Mouse (Mus musculus): ENCODE data around the gene Fut4. TPM values are rescaled to one million over a fixed set of nuclear protein-coding genes. Genes with fewer than 3 reads are reported as not detected.
"Not testable (repeated sequence)": the region's sequence is repeated elsewhere in the genome, so short reads cannot be mapped to it uniquely, and the experiment has no call there.

Gene Fut4
- polyA plus RNA-seq, 1 experiment from 2014 or later, result 0.72 TPM

GRCm38 (mm10) chr9:14721610-14722009 is 30.6 kb downstream of the Fut4 start:
- Histone ChIP-seq H3K36me3 (no peaks in the 10 kb centered on the region), H3K27ac (no peak overlapping the region), H3K9me3 (replicated peaks) (no peaks in the 10 kb centered on the region), H3K4me2 (no peak overlapping the region), H3K4me3 (no peak overlapping the region), H3K27me3 (replicated peaks) (peaks cover 2% of the 10 kb centered on the region; the same call in 1 of the 2 replicates), H3K4me1 (no peaks in the 10 kb centered on the region), H3K9ac (no peak overlapping the region)
- 62% methylated on average over 5 of the region's 5 CpGs for whole genome bisulfite sequencing (ENCODE audit: insufficient replicate concordance)
- no peak for ATAC-seq

- ATAC-seq, result no peak
- Histone ChIP-seq H3K27ac (no peak overlapping the region), H3K4me1 (no peaks in the 10 kb centered on the region), H3K4me2 (no peak overlapping the region), H3K4me3 (no peak overlapping the region), H3K9me3 (replicated peaks) (no peaks in the 10 kb centered on the region), H3K9ac (no peak overlapping the region), H3K36me3 (no peaks in the 10 kb centered on the region), H3K27me3 (replicated peaks) (peaks cover 2% of the 10 kb centered on the region; the same call in 1 of the 2 replicates)
- 69% methylated on average over 2 of the region's 2 CpGs for WGBS (ENCODE audit: insufficient replicate concordance)
Measured at GRCm38 (mm10) chr9:14720384-14720783, 31.8 kb downstream of the Fut4 start.

DNA sequence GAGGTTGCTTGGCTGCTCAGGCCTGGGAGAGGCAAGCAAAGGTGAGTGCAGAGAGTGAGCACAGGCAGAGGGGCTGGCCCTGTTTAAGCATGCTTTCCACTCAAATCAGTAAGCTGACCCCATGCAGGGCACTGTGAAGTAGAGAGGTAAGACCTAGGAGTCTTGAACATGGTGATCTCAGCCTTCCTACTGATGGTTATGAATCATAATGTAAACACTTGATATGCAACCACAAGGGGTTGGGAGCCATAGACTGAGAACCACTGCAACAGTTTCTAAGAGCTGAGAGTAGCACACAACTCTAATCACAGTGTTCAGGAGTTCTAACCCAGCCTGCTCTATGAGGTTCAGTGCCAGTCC is 33.9 kb downstream of the Fut4 start:
- H3K4me3 ChIP-seq, result no peak overlapping the region
- H3K9me3 ChIP-seq (replicated peaks), result no peaks in the 10 kb centered on the region
- H3K27me3 ChIP-seq (replicated peaks), result peaks cover 2% of the 10 kb centered on the region; the same call in 1 of the 2 replicates
- no peaks in the 10 kb centered on the region for H3K4me1 ChIP-seq
- no peaks in the 10 kb centered on the region for H3K36me3 ChIP-seq
- H3K9ac ChIP-seq, result no peak overlapping the region
- ATAC-seq, result no peak
- H3K4me2 ChIP-seq, result no peak overlapping the region
- H3K27ac ChIP-seq, result no peak overlapping the region

GRCm38 (mm10) chr9:14717689-14718331 is 34.4 kb downstream of the Fut4 start:
- Histone ChIP-seq H3K36me3 (no peaks in the 10 kb centered on the region), H3K9me3 (replicated peaks) (no peaks in the 10 kb centered on the region), H3K4me3 (no peak overlapping the region), H3K4me2 (no peak overlapping the region), H3K9ac (no peak overlapping the region), H3K4me1 (no peaks in the 10 kb centered on the region), H3K27me3 (replicated peaks) (peaks cover 2% of the 10 kb centered on the region; the same call in 1 of the 2 replicates), H3K27ac (no peak overlapping the region)
- 35% methylated on average over 14 of the region's 14 CpGs for WGBS (ENCODE audit: insufficient replicate concordance)
- no peak for ATAC-seq

GRCm38 (mm10) chr9:14715258-14715657 is 36.9 kb downstream of the Fut4 start:
- H3K36me3 ChIP-seq, result no peaks in the 10 kb centered on the region
- WGBS (ENCODE audit: insufficient replicate concordance), result 84% methylated on average over 15 of the region's 15 CpGs
- H3K9me3 ChIP-seq (replicated peaks), result no peaks in the 10 kb centered on the region
- H3K4me1 ChIP-seq, result no peaks in the 10 kb centered on the region
- no peak overlapping the region for H3K4me2 ChIP-seq
- no peak overlapping the region for H3K9ac ChIP-seq
- no peak for ATAC-seq
- H3K27me3 ChIP-seq (replicated peaks), result no peaks in the 10 kb centered on the region; the same call in 1 of the 2 replicates
- no peak overlapping the region for H3K4me3 ChIP-seq
- H3K27ac ChIP-seq, result no peak overlapping the region

DNA sequence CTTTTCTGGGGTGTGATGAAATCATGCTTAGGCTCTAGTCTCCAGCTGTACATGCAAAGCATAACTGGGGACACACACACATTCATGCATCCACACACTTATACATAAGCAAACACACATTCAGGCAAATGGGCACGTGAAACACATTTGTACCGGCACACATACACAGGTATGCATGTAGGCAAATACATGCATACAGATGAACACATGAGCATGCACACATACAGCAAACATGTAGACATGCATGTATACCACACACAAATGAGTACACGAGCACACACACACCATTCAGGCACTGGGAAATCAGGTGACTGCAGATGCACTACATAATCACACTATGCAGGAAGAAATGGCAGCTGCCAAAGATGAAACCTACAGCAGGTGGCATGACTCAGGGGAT is 41.3 kb downstream of the Fut4 start:
- 78% methylated on average over 3 of the region's 3 CpGs for WGBS (ENCODE audit: insufficient replicate concordance)
- no peak for ATAC-seq
- H3K27me3 ChIP-seq (replicated peaks), result no peaks in the 10 kb centered on the region

DNA sequence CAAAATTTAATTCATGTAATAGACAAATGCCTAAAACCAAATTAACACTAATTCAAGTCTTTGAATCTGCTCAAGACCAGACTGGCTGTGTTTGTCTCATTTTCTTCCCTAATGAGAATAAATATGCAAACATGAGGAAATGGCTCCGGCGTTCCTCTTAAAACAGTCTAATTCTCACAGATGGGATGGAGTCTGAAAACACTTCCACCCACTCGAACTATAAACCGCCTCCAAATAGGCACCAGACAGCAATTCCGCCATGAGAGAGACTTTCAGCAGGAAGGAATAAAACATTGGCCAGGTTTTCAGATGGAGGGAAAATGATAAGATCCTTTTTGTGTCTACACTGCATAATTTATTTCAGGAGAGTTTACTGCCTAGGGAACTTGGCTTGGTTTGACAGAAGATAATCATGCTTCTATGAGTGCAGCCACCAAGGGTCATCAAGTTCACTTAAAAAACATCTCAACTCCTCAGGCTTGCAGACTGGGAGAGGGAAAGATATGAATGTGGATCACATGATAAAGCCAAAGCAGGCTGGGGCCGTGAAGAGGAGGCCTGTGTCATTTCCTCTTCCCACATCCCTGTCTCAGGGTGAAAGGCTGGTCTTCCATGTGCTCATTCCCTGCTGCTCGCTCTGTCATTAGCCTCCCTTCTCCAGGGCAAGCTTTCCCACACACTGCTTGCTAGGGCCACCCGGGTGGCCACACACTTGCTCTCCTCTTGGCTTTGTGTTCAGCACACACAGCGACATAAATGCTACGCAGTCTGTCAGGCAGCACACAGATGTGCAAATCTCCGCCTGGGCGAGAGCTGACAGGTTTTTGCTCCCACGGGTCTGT is 46.7 kb downstream of the Fut4 start:
- no peak for ATAC-seq
- H3K4me2 ChIP-seq, result no peak overlapping the region

More for the DNA sequence above, 41.3 kb downstream of the Fut4 start:
- H3K9ac ChIP-seq, result no peak overlapping the region
- no peak overlapping the region for H3K4me2 ChIP-seq
- no peak overlapping the region for H3K27ac ChIP-seq
- no peaks in the 10 kb centered on the region for H3K4me1 ChIP-seq
- no peaks in the 10 kb centered on the region for H3K9me3 ChIP-seq (replicated peaks)
- no peak overlapping the region for H3K4me3 ChIP-seq
- H3K36me3 ChIP-seq, result no peaks in the 10 kb centered on the region

DNA sequence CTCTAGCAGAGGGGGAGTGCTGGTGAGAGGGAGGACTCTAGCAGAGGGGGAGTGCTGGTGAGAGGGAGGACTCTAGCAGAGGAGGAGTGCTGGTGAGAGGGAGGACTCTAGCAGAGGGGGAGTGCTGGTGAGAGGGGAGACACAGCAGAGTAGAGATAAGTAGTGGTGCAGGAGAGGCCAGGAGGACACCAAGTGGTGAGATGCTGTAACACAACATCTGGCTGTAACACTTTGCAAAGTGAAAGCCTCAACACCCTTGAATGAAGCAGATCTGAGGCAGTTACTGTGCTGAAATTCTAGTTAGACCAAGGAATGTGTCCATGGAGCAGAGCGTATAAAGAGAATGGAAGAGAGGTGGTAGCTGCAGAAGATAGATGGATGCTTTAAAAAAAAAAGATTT is 51.4 kb downstream of the Fut4 start:
- 76% methylated on average over 1 of the region's 1 CpGs for WGBS (ENCODE audit: insufficient replicate concordance)
- H3K4me2 ChIP-seq; H3K27me3 ChIP-seq (replicated peaks); H3K36me3 ChIP-seq; H3K9ac ChIP-seq; H3K4me3 ChIP-seq; H3K27ac ChIP-seq; H3K9me3 ChIP-seq (replicated peaks); ATAC-seq; H3K4me1 ChIP-seq: not testable (repeated sequence)

More for the DNA sequence above, 46.7 kb downstream of the Fut4 start:
- H3K27me3 ChIP-seq (replicated peaks), result no peaks in the 10 kb centered on the region
- H3K36me3 ChIP-seq, result no peaks in the 10 kb centered on the region
- H3K9ac ChIP-seq, result no peak overlapping the region
- no peak overlapping the region for H3K4me3 ChIP-seq
- no peak overlapping the region for H3K27ac ChIP-seq
- no peaks in the 10 kb centered on the region for H3K4me1 ChIP-seq
- WGBS (ENCODE audit: insufficient replicate concordance), result 62% methylated on average over 13 of the region's 13 CpGs
- H3K9me3 ChIP-seq (replicated peaks), result no peaks in the 10 kb centered on the region

- no peak overlapping the region for H3K9ac ChIP-seq
- no peaks in the 10 kb centered on the region for H3K27me3 ChIP-seq (replicated peaks)
- no peaks in the 10 kb centered on the region for H3K9me3 ChIP-seq (replicated peaks)
- H3K4me3 ChIP-seq, result no peak overlapping the region
- no peaks in the 10 kb centered on the region for H3K4me1 ChIP-seq
- no peaks in the 10 kb centered on the region for H3K36me3 ChIP-seq
- 41% methylated on average over 7 of the region's 7 CpGs for WGBS (ENCODE audit: insufficient replicate concordance)
- H3K4me2 ChIP-seq, result no peak overlapping the region
- H3K27ac ChIP-seq, result no peak overlapping the region
- no peak for ATAC-seq
Measured at GRCm38 (mm10) chr9:14699288-14699640, 52.9 kb downstream of the Fut4 start.

GRCm38 (mm10) chr9:14698582-14699287 is 53.5 kb downstream of the Fut4 start:
- Histone ChIP-seq H3K4me3 (no peak overlapping the region), H3K9ac (no peak overlapping the region), H3K4me2 (no peak overlapping the region), H3K27ac (no peak overlapping the region), H3K9me3 (replicated peaks) (no peaks in the 10 kb centered on the region), H3K27me3 (replicated peaks) (no peaks in the 10 kb centered on the region), H3K4me1 (no peaks in the 10 kb centered on the region), H3K36me3 (no peaks in the 10 kb centered on the region)
- 45% methylated on average over 12 of the region's 12 CpGs for WGBS (ENCODE audit: insufficient replicate concordance)
- peak; percentile 44; the same call in 1 of the 2 replicates for ATAC-seq

Measured in liver, embryonic 12.5 days (tissue).